Mouse (Mus musculus) mouse embryonic stem cell (cell line): ENCODE results near the gene Erich3.

Experiments used
- in situ Hi-C, 2 experiments: fragments of 300-500 bp; cut with MboI; formaldehyde crosslinking; loops; 1 replicate in 1 of 2; 3 replicates in 1 of 2; pipeline ENCODE4 v1.14.3; 2019 to 2020; ENCODE audit warnings: low sequenced_read_pairs in 2 of 2, low pct_unique_long_range_greater_than_20kb in 1 of 2, mixed read lengths in 1 of 2; ENCODE audit not compliant: unreplicated experiment in 1 of 2

Erich3 gene

DNA sequence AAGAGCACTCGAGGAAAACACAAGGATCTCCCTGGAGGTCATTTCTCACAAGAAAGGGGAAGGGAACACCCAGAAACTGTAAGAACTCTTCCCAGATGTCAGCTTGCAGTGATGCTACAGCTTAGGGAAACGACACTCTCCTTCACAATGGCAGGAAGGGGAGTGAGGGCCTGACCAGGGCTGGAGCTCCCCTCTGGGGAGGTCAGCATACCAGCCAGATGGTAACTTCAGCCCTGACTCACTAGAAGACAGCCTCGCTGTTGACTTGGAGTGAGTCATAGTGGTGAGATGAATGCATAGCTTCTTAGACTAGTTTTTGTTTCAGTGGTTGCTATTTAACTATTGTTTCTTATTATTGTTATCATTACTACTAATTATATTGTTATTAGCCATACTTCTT, 90.8 kb downstream of the Erich3 start:
- in situ Hi-C loops: no loop called here

DNA sequence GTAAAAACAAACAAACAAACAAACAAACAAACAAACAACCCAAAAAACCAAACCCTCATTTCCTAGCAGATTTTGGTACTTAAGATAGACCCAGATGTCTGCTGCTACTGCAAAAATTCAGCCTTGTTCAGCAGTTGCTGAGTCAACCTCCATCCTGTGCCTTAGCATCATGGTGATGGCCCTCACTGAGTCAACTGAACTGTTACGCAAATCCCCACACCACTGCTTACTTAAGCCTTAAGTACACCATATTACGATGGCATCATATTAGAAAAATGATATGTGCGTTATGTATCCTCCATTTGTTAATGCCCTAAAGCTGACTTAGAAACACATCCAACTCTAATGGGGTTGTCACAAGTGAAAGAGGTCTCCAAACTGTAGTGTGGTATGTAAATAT, 91.6 kb downstream of the Erich3 start:
- in situ Hi-C loops: no loop called here

DNA sequence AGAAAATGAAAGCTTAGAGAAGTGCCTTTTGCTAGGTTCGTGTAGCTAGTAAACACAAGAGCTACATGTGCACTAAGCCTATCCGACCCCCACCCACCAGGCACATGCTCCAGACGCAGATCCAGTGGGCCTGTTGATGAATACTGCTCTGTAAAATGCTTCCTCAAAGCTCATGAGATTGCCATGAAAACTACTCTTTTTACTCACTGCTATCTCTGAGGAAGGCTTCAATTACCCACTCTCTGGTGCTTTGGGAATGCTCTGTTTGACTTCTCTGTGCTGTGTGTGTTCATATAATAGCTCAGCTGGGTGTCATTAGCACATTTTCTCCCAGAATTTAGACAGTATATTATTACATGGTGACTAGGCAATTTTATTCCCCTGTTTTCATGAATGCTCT, 94.4 kb downstream of the Erich3 start:
- in situ Hi-C loops: no loop called here

DNA sequence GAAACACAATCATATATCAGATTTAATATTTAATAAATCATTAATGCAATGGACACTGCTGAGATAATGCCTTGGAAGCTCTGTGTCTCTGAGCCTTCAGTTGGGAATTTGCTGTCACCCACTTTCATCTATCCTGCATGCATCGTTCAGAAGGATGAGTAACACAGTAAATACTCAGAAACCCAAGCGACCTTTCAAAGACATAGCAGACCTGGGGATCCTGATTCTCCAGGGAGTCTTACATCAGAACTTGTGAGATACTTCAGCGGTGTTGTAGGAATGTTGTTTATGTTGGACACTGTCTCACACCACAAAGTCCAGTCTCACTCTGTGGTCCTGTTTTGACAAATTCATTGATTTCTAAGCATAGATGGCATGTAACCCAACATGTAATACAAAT, 97.4 kb downstream of the Erich3 start:
- in situ Hi-C loops: no loop called here

DNA sequence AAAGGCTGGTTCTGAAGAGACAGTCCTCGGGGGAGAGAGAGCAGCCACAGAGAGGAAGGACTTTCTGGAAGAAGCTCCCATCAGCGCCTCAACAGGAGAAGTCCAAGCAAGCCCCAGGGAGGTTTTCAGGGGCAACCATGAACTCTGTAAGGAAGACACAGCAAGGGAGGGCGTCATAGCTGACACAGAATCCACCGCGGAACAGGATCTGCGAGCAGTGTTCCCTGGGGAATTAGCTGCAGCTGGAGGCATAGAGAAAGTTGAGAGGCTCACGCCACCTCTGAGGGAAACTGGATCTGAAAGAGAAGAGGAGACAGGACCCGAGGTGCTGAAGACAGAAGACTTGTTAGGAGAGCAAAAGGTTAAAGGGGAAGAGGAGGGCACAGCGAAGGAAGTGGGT, 99.7 kb downstream of the Erich3 start:
- in situ Hi-C loops: no loop called here

- in situ Hi-C loops: no loop called here
Measured at GRCm38 (mm10) chr3:154764115-154764514, 100.5 kb downstream of the Erich3 start.

- in situ Hi-C loops: no loop called here
Measured at GRCm38 (mm10) chr3:154766321-154766720, 102.7 kb downstream of the Erich3 start.

DNA sequence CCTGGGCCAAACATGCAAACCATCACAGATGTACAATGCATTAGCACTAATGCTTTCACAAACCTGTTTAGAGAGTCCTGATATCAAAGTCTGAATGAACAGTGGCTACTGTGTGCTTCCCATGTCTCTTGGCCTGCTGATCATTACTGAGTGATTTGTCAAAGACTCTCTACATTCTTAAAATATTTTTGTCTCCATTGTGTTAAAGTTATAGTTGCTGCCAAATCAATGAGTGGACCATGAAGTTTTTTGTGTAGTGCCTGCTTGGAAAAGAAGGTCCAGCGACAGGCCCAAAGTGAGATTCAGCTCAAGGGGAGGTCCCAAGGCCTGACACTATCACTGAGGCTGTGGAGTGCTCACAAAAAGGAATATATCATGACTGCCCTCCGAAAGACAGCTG, 108.0 kb downstream of the Erich3 start:
- in situ Hi-C loops: no loop called here

GRCm38 (mm10) chr3:154778836-154779595, 115.4 kb downstream of the Erich3 start:
- in situ Hi-C loops: no loop called here

GRCm38 (mm10) chr3:154786354-154786753, 122.7 kb downstream of the Erich3 start:
- in situ Hi-C loops: no loop called here

DNA sequence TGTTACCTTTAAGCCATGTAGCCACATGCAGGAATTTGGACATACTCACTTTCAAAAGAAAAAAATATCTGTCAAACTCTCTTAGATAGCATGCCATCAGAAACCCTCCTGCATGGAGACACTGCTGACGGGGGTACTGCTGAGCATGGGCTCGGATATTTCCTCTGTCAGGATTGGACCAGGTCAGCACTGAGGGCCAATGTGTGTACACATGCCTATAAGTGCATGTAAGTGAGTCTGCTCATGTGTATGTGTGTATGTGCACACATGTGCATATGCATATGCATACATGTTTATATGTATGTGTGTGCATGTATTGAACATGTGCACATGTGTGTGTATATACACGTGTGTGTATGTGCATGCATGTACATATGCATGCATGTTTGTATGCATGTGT, 124.0 kb downstream of the Erich3 start:
- in situ Hi-C loops: no loop called here

DNA sequence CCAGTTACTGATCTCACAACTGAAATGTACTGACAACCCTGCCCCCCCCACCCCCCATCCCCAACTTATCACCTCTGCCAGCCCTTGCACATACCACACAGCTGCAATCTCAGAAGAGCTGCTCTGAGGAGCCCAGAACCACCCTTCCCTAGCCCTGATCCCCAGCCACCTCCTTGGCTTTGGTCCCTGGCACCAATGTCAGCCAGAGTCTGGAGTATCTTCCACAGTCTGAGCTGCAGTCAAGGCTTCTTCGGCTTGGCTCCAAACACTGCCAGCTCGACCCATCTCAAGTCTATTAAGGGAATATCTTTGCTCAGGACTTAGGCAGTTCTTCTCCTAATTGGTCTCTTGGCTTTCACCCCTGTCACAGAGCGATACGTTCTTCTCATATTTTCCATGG, 129.9 kb downstream of the Erich3 start:
- in situ Hi-C loops: no loop called here

GRCm38 (mm10) chr3:154798806-154799205, 135.1 kb downstream of the Erich3 start:
- in situ Hi-C loops: no loop called here

DNA sequence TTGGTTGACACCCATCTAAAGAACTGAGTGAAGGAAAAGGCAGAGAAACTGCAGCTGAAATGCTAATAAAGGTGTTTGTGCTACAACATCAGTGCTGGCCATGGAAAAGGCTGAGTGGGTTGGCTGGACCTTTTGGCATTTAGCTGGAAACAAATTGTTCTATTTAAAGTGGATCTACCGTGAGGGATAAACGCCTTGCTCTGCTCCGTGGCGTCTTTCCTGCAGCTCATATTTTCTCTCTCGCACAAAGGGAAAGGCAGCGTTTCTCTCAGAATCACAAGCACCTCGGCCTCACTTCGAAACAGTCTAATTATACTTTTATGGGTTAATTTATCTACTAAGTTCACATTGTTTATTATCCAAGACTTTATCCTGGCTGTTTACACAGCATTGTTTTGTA, 136.8 kb downstream of the Erich3 start:
- in situ Hi-C loops: no loop called here

DNA sequence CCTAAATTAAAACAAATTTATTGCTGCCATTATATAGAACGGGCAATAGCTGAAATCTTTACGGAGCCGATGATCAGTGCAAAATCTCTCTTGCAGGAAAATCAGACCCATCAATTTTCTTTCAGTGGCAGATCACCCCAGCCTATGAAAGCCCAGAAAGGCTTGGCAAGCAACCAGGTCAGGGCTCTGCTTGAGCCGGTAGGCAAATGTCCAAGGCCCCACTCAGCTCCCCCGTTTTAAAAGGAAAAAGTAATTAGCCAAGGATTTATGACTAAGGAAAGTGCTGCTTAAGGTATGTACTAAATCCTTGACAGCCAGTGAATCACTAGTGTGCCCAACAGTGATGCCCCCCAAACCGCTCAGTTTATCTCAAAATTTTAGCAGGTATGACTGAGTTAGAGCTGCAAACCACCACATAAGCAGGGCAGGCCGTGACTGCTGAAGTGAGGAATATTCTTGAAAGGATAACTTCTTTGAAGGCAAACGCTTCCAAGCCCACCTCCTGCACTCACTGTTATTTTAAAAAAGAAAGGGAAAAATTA, 137.3 kb downstream of the Erich3 start:
- in situ Hi-C loops: no loop called here

DNA sequence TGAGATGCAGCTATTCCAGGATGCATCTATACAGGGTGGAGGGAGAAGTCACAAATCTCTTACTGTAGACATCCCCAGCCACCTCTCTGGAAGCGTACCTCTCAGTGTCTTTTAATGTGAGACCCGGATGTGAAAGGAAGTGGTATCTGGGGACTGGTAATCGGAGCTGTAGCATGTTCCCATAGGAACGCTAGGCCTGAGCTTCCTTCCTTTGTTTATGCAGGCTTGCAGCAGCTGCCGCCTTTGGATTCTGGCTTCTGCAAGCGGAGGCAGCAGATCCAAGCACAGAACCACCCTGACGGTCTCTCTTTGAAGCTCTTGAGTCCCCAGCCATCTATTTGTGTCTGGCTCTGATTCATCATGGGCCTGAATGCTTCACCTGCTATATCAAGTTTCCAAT, 143.0 kb downstream of the Erich3 start:
- in situ Hi-C loops: no loop called here

- in situ Hi-C loops: no loop called here
Measured at GRCm38 (mm10) chr3:154810273-154810870, 146.7 kb downstream of the Erich3 start.

DNA sequence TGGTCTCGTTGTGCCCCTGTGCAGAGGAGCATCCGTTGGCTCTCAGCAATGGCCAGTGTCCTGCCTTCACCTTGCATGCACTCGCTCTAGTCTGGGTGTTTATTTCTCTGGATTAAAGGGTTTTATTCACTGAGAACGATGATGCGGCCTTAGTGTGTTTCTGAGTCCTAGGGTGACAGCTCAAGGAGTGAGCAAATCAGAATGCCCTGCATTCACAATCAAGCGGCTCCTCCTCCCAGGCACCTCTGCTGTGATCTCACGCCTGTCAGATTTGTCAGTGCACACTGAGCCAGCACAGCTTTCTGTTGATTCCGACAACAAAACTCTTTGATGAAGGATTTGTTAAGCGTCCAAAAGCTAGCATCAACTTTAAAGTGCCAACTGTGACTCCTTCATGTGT, 147.6 kb downstream of the Erich3 start:
- in situ Hi-C loops: no loop called here

DNA sequence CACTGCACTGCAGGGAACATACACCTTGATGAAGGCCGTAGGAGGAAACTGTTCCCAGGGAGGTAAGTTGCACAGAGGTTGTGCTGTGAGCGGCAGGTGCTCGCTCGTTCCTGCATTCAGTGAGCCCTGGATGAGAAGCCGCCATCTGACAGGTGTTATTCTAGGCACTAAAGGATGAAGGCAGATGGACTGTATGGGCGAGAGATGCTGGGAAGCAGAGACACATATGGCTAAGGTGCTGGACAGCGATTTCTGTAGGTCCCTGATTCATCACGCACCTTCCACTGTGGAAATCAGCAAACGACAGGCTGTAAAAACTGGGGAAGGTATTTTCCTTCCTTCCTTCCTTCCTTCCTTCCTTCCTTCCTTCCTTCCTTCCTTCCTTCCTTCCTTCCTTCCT, 148.2 kb downstream of the Erich3 start:
- in situ Hi-C loops: no loop called here

- in situ Hi-C loops: no loop called here
Measured at GRCm38 (mm10) chr3:154812893-154813292, 149.2 kb downstream of the Erich3 start.
